Mouse (Mus musculus) heart, postnatal 4 days (tissue): ENCODE data around the gene Ypel4. TPM values are rescaled to one million over a fixed set of nuclear protein-coding genes. Genes with fewer than 3 reads are reported as not detected.
"Not testable (repeated sequence)": the region's sequence is repeated elsewhere in the genome, so short reads cannot be mapped to it uniquely, and the experiment has no call there.

Experiments
- DNase-seq: peaks from one replicate; pipeline ENCODE4 v3.0.0; 2021
- total RNA-seq, 2 experiments: library from RNA; stranded (reverse); gene quantifications; 2 replicates each; pipeline ENCODE4 v1.2.3; 2021

Gene Ypel4
- total RNA-seq, 2 experiments from 2014 or later = 0.77 to 0.88 TPM

DNA sequence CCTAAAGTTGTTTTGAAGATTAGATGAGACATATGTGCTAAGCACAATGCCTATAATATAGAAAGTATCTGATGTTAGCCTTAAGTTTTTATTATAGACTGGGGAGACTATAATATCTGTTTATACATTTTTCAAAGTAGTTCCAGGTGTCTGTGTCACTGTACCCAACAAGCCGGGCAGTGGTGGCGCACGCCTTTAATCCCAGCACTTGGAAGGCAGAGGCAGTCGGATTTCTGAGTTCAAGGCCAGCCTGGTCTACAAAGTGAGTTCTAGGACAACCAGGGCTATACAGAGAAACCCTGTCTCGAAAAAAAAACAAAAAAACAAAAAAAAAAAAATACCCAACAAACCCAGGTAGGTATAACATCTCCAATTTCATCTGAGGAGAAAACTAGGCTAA is 5.7 kb upstream of the Ypel4 start:
- DNase-seq = not testable (repeated sequence)

DNA sequence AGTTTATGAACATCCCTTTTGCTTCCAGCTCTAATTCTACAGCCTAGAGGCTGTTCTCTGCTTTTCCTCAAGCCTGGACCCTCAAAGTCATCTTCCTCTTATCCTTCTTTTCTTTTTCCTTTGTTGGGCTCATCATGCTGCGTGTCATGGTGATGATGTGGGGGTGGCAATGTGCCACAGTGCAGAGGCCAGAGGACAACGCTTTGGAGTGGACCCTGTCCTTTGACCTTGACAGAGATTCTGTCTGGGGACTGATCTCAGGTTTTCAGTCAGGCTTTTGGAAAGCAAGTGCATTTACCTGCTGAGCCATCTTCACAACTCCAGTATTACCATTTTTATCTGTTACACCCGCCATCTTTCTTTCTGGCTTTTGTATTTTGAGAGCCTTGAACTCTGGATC is 2.7 kb upstream of the Ypel4 start:
- no peak for DNase-seq

DNA sequence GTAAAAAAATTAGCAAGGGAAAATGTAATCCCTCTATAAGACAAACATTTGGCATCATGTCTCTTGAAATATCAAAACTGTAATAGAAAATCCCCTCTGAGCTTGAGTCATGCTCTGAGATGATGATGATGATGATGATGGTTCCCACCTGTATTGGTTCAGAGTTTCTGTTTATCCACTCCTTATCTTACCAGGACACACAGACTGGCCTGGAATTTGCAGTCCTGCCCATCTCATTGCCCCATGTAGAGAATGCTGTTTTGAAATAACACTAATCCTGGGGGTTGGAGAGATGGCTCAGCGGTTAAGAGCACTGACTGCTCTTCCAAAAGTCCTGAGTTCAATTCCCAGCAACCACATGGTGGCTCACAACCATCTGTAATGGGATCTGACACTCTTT is 1.5 kb upstream of the Ypel4 start:
- DNase-seq = no peak

DNA sequence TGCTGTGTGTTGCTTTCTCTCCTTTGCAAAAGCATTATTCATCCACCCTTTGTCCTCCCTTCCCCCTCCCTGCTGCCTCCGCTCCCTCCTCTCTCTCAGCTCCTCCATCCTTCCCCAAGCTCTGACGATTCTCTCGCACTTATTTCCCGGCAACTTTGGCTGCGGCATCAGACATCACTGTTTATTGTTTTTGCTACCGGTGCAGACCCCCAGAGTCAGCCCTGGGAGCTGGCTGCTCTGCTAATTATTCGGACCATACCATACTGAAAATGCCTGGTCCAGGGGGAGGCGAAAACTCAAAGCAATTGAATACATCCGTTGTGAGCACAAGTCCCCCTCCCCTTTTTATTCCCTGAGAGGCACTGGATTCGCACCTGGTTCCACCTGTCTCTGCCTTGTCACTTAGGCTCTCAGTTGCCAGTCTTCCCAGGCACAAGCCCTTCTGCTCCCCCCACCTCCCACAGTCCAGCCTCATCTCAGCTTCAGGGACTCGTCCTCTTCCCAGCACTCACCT is 550 bp downstream of the Ypel4 start:
- DNase-seq = no peak

DNA sequence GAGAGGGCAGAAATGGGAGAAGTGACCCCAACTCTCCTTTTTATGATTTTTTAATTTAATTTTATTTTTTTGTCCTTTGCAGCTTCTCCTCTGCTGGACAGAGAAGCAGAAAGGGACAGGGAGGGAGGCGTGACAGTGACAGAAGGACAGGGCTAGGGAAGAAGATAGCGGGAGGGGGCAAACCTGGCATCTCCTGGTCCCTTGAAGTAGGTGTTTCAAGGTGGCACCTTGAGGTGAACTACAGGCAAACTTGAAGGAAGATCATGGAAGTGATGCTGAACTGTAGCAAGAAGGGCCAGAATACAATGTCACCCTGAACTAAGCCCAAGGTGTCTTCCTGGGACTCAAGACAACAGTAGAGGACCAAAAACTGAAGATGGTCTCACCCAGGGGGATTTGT is 1.1 kb downstream of the Ypel4 start:
- DNase-seq = no peak

DNA sequence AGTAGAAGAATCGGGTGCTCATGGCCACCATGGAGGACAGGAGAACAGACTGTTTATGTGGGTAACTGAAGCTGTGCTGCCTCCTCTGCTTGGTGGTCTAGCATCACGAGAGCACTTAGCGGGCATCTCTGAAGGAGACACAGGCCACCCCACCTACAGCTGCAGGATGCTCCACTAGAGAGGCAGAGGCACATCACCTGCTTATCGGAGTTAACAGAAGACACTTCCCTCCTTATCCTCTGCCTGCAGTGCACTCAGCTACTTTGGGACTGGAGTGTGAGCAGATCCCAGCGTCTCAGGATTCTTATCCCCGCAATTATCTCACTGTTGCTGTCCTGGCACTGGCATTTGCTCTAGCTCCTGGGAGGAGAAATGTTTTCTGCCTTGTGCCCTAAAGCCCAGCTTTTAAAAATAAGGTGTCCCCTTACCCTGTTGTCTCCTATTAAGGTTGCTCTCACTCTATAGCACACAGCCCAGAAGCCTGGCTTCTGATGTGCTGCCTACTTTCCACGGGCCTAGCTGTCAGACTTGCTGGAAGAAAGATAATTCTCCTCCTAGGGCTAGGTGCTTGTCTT is 1.6 kb downstream of the Ypel4 start:
- DNase-seq = no peak

DNA sequence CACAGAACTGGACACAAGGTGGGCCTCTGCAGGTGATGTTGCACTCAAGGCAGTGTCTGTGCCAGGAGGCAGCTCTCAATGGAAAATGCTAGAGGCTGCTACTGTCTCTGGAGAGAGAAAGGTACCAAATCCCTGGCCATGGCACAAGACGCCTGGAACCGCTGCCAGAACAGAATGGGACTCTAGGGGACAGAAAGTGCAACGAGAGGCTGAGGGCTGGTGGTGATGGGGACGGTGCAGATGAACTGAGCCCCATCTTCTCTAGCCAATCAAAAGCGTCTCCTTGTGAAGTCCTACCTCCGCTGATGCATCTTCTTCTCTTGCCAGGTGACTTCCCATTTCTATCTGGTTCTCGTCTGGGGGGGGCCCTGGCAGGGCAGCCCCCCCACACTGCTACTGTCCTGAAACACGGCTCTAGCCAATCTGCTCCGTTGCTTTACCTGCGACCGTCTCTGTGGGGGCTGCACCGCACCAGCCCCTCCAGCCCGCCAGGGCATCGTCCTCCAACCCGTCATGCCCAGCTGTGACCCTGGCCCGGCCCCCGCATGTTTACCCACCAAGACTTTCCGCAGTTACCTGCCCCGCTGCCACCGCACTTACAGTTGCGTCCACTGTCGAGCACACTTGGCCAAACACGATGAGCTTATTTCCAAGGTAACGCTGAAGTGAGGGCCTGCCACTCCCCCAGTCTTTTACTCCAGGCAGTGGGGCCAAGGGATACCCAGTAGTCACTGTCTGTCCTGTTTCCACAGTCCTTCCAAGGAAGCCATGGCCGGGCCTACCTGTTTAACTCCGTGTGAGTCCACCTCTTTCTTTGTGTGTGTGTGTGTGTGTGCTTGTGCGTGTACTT is 2.7 kb downstream of the Ypel4 start:
- DNase-seq = no peak

DNA sequence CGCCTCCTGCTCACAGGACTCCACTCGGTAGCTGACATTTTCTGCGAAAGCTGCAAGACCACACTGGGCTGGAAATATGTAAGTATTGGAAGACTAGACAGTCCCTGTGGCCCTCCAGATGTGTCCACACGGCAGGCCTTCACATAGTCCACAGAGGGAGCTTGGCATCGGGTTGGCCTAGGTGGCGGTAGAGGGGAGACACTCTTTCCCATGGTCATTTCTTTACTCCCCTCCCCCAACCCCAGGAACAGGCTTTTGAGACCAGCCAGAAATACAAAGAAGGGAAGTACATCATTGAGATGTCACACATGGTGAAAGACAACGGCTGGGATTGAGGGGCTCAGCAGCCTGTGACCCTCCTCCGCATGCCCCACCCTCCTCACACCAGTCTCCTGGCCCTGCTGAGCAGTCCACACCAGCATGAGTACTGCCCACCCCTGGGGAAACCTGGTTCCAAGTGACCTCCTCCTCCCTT is 3.6 kb downstream of the Ypel4 start:
- peak; percentile 54 for DNase-seq

DNA sequence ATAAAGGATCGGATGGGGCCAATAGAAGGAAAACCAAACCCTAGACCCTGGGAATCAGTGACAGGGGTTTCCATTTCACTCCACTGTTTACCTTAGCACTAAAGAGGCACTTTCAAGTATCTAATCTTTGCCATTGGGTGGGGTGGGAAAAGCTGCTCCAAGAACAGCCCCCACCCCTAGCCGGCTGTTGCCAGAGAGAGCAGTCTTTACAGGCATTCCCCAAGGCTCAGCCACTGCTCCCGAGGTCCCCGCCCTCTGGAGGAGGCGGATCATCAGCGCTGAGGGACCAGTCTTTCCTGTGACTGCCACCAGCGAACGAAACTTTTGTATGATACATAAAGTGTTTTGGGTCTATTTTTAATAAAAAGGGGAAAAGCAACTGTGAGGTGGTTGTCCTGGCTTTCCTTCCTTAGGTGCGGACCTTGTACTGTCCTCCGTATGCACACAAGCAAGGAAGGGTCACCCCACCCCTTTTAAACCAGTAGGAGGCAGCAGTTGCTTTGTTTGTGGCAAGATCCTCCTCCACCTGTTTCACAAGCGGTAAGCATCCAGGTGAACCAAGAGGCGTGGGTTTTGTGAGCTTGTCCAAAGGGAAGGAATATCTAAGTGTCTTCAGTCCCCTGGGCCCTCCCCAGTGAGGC is 4.5 kb downstream of the Ypel4 start:
- peak; percentile 51 for DNase-seq

DNA sequence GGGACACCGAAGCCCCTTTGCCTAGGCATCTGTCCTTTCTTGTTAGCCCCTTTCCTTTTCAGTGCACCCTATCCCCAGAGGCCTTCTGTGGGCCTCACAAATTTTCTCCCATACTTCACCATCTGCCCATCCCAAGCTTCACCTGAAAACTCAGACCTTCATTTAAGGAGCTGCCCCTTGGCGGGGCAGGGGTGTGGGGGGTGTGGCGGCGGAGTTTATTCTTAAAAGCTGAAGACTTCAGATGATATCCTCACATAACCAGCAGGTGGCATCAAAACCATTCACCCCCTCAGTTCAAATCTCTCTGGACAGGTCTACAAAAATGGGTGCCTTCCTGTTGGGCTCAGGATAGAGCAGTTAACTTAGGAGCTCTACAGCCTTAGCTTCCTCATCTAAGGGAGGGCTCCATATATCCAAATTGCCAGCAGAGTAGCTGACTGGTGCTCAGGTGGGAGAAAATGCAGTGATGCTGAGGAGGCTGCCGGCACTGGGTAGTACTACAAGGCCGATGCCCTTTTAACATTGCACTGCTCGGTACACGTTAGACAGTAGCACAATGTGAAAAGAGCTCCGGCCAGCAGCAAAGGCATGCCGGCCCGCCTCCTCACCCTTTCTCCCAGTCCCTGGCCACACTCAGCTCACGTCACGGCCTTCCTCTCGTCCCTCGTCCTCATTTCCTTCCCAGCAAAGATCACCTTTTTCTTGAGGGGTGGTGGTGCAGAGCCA is 6.9 kb downstream of the Ypel4 start:
- DNase-seq = peak; percentile 46

DNA sequence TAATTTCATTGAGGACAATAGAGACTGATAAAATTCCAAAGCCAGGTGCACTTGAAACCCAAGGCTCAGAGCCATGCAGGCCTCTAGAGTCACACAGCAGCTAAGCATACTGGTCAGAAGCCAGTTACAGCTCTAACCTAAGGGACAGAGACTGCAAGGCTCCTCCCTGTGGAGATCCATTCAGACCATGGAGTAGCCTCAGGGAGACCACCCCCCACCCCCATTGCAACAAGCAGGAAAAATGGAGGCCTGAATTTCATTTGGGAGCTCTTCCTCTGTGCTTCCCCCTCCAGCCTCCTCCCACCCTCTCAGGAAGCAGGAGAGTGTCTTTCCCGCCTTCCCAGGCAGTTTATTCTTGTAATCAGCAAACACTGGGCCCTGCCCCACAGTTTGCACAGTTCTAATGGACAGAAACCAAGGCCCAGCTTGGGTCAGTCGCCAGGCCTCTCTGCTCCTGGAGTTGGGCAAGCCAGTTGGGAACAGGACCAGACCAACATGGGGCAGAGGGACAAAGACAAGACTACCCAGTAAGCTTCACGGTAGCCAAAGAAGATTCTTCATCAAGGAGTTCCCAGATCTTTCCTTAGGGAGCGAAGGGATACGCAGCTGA is 8.1 kb downstream of the Ypel4 start:
- peak; percentile 34 for DNase-seq

DNA sequence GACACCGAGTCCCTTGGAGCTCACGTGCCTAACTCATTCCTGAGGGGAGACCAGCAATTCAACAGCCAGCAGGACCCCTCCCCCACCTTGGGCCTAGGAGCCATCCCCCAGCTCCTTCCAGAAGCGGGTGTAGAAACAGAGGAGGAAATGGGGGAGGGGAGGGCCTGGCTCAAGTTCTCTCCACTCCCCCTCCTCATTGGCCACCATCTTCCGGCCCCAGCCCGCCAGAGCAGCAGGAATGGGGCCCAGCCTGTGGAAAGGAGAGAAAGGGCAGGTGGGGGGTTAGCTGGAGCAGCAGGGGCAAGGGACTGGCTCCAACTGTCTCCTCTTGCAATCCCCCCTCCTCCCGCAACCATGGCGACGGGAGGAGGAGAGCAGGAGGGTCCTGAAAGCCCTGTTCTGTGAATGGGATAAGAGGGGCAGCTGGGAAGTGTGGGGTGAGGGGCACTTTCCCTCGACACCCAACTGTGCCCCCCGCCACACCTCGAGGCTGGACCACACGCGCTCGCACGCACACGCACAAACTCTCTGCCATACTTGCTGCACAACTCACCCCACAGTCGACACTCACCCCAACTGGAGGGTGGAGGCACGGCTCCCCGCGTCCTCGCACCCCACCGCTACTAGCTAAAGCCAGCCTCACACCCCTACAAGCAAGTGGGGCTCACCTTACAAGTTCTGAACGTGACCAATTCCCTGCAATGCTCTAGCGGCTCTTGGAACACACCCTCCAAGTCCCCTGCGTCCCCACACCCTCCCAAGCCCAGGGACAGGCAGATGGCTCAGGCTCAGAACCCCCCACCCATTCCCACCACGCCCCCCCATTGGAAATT is 8.8 kb downstream of the Ypel4 start:
- peak; percentile 59 for DNase-seq

DNA sequence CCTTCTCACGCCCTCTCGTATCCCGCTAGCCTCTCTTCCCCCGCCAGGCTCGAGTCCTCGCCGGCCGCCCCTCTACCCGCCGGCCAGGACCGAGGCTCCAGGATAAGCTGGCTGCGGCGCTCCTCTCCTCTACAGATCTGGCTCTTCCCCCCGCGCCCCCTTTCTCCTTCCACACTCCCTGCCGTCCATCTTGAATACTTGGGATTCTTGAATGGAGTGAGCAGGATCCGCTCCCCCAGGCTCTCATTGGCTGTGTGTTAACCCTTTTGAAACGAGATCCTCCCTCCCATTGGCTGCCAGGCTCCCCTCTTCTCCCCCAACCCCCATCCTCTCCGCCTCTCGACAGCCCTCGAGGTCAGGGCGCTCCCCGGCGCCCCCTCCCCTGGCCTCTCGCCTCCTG is 9.7 kb downstream of the Ypel4 start, which contains the start of gene Gm19426:
Gene Gm19426, minus strand, starts transcription at position 95 of the 400 bp plus-strand sequence.
- DNase-seq = peak; percentile 88

DNA sequence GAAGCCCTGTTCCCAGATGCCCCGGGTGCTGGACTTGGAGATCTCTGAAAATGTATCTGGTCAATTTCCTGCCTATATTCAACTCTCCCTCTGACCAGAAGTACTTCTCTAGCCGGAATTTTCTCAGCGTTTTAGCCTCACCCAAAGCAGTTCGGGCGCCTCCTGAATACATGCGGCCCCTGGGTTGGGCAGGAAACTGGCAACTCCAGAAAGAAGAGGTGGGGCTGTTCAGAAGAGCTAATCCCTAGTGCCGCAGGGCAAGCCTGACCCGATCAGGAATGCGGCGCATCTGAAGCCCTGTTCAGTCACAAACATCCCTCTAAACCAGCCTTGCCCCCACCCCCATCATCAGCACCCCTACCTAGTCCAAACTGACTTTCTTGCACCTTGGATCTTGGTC is 10.3 kb downstream of the Ypel4 start:
- peak; percentile 36 for DNase-seq

DNA sequence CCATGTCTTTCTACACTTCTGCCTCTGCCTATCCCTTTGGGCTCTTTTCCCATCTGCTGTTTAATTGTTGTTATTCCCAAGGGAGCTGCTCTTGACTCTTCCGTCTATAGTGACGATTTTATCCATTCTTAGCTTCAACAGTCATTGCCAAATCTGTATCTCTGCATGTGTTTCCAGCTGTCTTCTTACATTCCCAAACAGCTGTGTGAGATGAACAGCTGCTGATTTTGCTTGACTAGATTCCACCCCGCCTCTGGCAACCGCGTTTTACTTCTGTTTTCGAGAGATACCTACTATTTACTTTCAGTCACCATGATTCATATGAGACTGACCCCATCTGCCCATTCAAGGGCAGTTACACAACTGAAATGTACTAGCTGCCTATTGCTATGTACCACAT is 16.3 kb downstream of the Ypel4 start:
- peak; percentile 32 for DNase-seq

DNA sequence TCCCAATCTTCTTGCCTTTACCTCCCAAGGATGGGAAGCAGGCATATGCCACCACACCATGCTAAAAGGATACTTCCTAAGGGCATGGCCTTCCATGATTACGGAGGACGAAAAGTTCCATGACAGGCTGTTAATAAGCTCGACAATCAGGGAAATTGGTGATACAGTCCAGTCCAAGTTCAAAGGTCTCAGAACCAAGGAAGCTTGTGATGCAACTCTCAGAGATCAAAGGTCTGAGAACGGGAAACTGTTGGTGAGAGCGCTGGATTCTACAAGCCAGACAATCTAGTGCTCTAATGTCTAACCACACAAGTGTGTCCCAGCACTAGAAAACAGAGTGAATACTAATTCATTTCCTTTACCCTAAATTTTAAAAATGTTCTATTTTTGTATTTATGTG is 22.4 kb downstream of the Ypel4 start:
- no peak for DNase-seq

DNA sequence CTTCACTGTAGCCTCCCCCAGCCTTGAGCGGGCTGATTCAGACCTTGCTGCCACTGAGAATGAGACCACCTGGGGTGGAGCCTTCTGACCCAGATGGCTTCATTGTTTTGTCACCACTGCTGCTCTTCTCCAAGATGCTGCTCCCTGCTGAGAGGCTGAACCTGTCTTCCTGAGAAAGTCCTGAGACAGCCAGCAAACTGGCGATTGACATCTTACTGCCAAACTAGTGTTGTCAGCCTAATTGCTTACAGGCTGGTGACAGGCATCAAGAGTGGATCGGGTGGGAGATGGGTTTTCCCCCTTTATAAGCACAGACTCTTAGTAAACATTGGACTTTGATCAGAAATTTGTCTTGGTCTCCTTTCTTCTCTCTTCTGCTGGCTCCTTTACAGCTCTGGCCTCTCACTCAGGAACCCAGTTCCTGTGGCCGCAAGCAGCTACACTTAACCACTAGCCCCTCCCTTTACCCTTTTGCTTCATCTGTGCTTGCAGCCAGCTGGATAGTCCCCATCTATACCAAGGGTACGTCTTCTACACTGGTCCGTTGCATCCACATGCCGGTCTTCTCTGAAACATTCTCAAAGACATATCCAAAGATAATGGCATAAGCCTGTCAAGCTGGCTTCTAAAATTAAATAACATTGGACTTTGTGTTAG is 23.3 kb downstream of the Ypel4 start:
- DNase-seq = no peak

DNA sequence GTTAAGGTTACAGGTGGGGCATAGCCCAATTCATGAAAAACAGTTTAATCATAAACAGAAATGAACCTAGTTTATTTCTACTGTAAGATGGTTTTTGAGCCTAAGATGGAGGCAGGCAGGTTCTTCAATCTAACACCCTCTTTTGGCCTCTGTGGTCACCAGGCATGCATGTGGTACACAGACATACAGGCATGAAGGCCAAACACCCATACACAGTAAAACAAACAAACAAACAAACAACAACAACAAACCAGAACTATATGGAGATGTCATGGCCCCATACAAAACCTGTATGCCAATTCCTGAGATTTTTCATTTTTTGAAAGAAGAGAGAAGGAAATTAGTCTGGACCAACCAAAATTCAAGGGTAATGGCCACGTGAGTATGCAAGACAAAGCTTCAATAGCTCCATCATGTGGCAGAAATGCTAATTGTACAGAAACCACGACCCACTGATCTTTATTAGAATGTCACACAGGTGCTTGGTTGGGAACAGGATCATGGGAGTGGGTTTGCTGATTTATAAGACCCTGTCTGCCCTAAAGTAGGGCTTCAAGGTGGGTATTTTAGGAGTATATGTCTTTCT is 24.8 kb downstream of the Ypel4 start:
- peak; percentile 56 for DNase-seq

DNA sequence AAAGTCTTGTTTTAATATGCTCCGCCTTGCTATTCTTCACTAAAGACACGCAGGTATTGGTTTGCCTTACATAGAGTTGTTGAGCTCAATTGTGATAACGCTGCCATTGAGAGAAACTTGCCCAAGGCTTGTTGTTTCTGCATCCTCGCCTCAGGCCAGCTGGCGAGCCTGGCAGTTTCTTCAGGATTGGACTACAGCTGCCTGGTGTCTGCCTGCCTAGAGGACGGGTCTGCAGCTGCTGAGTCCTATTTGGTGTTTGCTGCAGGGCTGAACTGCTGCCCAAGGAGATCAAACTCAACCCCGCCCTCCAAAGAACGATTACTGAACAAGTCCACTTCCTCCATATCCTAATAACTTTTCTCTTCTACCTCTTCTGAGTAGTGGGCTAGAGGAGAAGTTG is 26.9 kb downstream of the Ypel4 start:
- no peak for DNase-seq

DNA sequence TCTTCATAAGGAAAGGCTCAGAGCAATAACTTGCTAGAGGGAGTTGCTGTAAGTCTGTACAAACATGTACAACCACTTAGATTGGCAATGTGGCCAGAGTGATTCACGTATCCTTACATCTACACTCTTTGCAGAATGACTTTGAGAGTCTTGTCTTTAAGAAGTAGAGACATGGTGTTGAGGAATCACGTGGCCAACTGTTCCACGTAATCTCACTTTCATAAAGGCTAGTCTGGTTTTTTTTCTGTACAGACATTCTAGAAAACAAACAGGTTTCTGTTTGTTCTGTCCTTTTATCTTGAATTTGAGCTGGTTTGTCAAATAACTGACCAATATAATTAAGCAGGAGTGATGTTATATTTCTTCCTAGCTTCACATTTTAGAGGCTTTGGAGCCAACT is 27.5 kb downstream of the Ypel4 start:
- DNase-seq = no peak
